Mouse (Mus musculus): ENCODE measurements around the gene Actn2. TPM values are rescaled to one million over a fixed set of nuclear protein-coding genes. Genes with fewer than 3 reads are reported as not detected.

The Actn2 gene
- 10 to 100 TPM; 15.2 to 19.4 TPM for total RNA-seq (2021)

DNA sequence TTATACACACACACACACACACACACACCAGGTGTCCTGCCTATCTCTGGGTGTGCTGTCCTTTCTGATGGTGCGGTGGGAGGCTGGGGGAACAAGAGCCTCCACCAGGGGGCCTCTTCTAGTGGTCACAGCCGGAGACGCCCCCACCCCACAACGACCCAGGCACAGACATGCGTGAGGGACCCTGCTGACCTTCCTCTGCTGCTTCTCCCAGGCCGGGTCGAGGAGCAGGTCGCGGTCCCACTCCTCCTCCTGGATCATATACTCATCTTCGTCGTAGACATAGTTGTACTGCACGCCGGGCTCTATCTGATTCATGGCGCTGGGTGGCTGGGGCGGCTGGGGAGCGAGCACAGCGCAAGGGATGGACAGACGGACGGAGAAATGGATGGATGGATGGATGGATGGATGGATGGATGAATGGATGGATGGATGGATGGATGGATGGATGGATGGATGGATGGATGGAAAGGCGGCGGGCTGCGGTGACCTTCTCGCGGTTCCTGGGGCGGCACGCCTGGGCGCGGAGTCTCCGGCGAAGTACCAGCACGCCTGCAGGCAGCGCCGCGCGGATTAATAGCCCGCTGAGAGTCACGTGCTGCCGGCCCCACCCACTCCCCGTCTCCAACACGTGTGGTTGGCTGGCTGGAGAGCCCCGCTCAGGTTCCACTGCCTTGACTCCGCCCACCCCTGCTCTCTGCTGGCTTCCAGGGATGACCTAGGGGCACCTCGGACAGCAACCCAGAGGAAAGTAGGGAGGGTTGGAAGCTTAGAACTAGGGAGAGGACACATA is at the start of gene Actn2:
Gene Actn2 (minus strand): TSS at position 578 of the 793 bp plus-strand sequence.
- peak; percentile 70 to 78 for DNase-seq (ENCODE audit: low spot score in 2 of 2)
- intact Hi-C loops (cut with DNase I), result loop anchor here (5.0 kb wide), 1 partner anchor 47 kb away; no protein-coding TSS in a partner anchor

DNA sequence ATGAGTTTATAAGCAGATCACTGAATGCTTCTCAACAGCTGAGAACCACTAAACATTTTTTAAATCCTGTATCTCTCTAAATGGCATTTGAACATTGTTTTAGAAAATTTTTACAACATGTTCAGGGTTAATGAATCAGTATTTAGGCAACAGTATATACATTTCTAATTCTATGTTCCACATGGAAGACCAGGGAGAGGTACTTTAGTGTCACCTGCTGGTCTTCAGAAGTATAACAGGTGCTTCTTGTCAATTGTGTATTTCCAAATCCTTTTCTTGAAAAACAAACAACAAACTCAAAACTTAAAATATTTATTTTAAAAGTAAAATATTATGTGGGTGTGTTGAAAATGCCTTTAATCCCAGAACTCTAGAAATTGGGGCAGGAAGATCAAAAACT is 45.7 kb upstream of the Actn2 start:
- intact Hi-C loops (cut with DNase I), result loop anchor here (1.0 to 5.0 kb wide), 3 partner anchors 44 to 175 kb away; partner anchors contain the start of gene Actn2
- no peak for DNase-seq (ENCODE audit: low spot score in 2 of 2)

DNA sequence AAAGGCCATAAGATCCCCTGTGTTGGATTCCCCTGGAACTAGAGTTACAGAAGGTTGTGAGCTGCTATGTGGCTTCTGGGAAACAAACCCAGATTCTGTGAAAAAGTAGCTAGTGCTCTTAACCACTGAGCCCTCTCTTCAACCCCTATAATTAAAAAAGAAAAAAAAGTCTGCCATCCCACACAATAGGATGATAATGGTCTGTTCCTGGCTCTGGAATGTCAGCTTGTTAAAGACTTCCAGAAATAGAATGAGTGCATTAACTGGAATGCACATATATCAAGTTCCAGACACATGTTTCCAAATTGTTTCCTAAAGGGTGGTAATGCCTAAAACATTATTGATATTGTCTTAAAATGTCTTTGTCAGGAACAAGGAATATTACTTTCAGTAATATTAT is 44.2 kb upstream of the Actn2 start:
- intact Hi-C loops (cut with DNase I), result loop anchor here (5.0 kb wide), 1 partner anchor 42 kb away; the partner anchor contains the start of gene Actn2
- no peak for DNase-seq (ENCODE audit: low spot score in 2 of 2)

DNA sequence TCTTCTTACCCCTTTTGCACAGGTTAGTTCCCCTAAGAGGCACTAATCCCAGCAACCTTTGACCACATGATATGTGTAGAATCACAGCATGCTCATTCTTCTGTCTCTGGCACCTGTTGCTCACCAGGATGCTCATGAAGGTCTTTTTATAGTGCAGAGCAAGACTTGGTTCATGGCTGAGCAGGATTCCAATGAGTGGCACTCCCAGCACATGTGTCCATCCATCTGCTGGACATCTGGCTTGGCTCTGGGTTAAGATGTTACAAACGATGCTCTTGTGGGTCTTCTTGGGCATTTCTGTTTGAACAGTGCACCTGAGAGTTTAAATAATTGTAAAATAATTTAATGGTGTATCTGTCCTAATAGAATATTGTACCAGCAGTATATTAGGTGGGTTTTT is 36.2 kb upstream of the Actn2 start:
- DNase-seq (ENCODE audit: low spot score in 2 of 2), result no peak
- intact Hi-C loops (cut with DNase I), result no loop called here

DNA sequence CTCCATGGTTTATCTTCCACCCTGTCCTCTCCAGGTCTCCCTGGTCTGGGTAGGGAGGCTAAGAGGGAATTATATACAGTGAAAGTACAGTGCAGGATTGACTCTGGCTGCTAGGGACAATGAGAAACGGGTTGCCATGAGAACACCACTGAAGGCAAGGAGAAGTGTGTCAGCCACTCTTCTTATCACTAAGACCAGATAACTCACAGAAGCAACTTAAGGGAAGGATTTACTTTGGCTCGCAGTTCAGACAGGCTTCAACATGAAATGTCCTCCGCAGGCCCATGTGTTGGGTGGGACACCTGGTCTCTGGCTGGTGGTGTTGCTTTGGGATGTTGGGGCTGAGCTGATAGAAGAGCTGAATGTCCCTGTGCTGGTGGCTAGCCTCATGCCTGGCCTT is 32.2 kb upstream of the Actn2 start:
- intact Hi-C loops (cut with DNase I), result no loop called here
- no peak for DNase-seq (ENCODE audit: low spot score in 2 of 2)

DNA sequence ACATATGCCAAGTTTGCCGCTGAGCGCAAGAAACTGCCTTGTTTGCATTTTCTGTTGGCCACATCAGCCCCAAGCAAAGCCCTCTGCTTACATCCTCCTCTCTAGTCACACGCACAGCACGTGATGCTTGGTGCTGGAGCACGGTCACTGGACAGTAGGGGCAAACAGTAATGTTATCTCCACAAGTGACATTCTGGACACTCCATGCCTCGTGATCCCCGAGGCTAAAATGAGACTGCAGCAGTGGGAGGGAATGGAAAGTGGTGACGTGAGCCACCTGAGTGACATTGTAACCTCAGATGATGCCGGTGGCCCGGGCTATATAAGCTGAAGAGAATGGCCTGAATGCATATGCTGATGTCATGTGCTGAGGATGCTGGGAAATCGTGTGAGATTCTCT is 29.4 kb upstream of the Actn2 start:
- no peak for DNase-seq (ENCODE audit: low spot score in 2 of 2)
- intact Hi-C loops (cut with DNase I), result no loop called here

DNA sequence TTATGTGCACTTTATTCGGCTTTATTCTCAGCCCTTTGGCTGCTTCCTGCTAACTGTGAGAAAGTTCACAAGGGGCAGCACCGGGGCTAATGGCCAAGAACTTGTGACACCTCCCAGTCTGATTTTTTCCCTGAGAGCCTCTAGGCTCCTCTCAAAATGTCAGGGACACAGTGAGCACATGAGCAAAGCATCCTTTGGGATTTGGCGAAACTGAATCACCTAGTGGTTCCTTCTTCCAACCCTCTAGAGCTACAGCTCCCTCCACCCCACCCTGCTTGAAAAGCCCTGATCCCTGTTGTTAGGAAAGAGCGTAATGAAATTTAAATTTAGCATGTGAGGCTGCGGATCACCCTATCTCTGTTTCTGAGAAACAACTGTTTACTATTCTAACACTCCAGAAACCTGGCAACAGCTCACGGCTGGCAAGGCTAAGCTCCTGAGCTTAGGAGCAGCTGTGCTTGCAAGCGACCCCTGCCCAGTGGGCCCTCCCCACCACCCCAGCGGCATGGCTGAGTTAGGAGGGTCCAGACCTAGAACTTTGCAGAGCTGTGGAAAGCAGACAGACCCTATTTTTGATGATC is 28.6 kb upstream of the Actn2 start:
- intact Hi-C loops (cut with DNase I), result no loop called here
- DNase-seq (ENCODE audit: low spot score in 2 of 2), result no peak

DNA sequence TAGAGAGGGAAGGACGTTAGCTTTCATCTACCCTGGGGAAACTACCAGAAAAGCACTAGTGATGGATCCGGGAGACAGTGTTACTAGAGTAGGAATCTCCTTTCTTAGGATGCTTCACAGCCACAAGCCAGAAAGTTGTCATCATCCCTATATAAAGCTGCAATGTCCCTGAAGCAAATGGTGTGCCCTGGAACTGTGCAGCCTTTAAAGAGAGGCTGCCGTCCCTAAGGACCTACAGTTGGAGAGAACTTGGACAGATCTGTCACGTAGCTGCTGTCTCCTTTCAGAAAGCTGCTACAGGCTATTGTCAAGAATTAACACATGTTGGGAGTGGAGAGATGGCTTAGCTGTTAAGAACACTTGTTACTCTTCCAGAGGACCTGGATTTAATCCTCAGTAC is 20.9 kb upstream of the Actn2 start:
- intact Hi-C loops (cut with DNase I), result no loop called here

DNA sequence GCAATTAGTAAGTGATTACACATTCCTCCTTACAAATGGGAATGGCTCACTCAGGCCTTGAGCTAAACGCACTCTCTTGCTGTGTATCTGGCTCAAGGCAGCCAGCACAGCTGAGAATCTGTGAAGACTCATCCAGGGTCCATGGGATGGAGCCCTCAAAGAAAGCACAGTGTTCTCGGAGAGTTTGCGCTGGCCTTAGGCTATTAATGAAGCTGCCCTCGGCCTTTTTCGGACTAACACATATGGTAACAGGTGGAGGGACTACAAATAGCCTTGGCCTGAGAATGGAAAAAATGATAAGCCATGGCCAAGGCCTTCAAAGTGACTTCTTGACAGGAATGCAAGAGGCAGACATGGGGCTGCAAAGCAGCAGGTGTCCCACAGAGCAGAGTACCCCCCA is 17.0 kb upstream of the Actn2 start:
- intact Hi-C loops (cut with DNase I), result no loop called here
- DNase-seq (ENCODE audit: low spot score in 2 of 2), result no peak

More for the DNA sequence above, 20.9 kb upstream of the Actn2 start:
- DNase-seq (ENCODE audit: low spot score in 2 of 2), result no peak

DNA sequence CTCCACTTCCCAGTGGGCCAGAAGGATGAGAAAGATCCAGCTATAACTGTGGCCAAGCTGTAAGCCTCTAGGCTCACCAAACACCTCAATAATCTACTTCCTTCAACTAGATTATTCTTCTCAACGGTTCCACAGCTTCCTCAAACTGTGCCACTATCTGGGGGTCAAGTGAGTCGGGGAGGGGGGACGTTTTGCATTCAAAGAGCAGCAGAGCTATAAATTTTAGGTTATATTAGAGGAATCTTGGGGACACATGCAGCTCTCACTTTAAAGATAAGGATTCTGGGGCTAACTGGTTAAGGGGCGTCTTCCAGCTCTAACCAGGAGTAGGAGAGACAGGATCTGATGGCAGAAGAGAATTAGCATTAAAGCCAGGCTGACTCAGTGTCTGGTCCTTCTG is 15.6 kb upstream of the Actn2 start:
- DNase-seq (ENCODE audit: low spot score in 2 of 2), result no peak
- intact Hi-C loops (cut with DNase I), result no loop called here

DNA sequence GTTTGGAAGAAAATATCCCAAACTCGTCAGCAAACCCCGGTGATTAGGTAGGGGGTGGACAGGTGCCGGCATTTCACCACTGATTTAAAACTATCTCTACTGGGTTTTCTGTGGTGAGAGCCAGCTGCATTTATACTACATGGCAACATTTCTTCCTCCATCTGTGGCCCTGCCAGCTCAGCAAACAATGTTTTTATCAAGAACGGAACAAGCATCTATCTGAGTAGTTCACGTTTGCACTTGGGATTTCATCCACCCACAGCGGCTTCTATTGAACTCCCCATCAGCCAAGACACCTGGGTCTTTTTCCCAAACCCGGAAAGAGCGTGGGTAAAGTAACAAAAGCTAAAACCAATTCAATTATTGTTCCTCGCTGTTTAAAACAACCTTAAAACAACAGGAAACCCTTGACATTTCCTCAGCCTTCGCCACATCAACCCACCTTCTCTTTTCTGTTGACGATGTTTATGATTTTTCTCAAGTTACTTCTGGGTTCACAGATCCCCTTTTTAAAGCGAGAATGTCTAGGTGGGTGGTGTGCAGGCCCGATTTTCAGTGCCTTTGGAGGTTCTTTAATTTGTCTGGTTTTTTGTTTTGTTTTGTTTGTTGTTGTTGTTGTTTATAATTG is 8.8 kb upstream of the Actn2 start:
- no peak for DNase-seq (ENCODE audit: low spot score in 2 of 2)
- intact Hi-C loops (cut with DNase I), result no loop called here

DNA sequence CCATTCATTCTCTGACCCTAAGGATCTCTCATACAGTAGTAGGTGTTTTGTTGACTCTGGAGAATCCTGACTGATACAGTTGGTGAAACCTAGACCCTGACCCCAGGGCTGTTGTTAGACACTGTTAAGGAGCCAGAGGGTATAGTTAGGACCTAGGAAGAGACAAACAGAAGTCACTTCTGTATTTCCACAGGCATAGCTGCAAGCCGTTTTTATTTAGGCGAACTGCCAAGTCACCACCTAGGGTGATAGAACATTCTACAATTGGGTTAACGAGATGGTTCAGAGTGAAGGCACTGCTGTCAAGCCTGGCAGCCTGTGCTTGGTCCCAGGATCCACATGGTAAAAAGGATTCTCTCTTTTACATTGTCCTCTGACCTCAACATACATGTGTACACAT is 6.3 kb upstream of the Actn2 start:
- intact Hi-C loops (cut with DNase I), result no loop called here
- no peak for DNase-seq (ENCODE audit: low spot score in 2 of 2)

DNA sequence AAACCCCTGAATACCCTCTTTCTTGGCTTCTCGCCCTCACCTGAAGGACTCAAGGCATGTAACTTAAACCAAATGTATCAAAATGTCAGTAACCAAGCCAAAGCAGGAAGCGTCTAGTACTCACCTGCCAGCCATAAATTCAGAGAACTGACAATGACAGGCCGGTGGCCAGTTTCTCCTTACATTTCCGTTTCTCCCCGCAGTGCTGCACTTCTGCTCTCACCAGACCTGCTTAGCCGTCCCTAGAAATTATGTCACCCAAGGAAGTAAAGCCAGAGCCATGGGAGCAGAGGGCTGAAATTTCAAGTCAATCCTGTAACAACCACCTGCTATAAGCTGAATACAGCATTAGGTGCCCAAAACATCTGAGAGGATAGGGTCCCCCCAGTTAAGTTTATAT is 887 bp upstream of the Actn2 start:
- intact Hi-C loops (cut with DNase I), result loop anchor here (5.0 kb wide), 1 partner anchor 46 kb away; no protein-coding TSS in a partner anchor
- DNase-seq (ENCODE audit: low spot score in 2 of 2), result no peak

DNA sequence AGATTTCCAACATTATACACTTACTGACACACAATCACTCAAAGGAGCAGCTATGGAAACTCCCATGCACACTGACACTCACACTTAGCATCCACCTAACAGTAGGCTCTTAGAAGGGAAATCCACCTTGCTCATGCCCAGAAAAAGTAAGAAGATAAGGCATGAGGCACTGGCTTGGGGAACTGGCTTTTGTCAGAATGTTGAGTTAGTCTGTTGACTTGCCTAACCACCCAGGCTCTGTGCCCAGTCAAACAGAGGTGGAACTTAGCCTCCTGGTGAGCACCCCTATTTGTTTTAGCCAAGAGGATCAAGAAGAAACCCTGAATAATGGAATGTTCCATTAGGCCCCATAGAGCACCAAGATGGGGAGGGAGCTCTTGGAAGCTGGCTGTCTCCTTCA is 1.1 kb downstream of the Actn2 start:
- no peak for DNase-seq (ENCODE audit: low spot score in 2 of 2)
- intact Hi-C loops (cut with DNase I), result no loop called here

DNA sequence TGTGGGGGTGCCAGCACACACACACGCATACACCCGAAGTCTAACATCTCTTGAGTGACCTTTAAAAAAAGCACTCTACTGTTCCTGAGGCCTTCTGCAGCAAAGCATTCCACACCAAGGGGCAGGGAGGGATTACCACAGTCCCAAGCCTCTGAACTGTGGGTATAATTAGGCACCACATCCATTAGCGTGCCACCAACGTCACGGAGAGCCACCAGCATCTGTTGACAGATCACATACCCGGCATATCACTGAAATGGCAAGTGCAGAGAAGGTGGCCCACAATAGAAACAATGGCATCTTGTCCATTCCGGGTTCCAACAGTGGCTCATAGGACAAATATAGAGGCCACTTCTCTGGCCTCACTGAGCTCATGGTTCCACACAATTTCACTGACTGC is 2.8 kb downstream of the Actn2 start:
- no peak for DNase-seq (ENCODE audit: low spot score in 2 of 2)
- intact Hi-C loops (cut with DNase I), result no loop called here

DNA sequence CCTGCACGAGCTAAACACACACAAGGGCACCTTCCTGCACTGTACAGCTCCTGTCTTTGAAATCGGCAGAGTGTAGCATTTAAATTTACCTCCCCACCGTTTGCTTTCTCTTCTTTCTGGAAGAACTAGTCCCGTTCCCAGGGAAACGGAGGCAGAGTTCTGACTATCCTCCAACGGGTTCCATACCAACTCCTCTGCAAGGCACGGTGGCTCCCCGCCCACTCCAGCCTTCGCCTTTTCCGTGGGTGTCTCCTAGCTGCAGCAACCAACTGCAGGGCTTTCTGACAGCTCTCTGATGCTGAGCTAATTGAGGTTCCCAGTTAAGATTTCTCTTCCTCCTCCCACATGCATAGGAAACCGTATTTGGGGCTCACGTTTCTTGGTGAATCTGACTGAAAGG is 6.5 kb downstream of the Actn2 start:
- DNase-seq (ENCODE audit: low spot score in 2 of 2), result peak; percentile 79 to 82

DNA sequence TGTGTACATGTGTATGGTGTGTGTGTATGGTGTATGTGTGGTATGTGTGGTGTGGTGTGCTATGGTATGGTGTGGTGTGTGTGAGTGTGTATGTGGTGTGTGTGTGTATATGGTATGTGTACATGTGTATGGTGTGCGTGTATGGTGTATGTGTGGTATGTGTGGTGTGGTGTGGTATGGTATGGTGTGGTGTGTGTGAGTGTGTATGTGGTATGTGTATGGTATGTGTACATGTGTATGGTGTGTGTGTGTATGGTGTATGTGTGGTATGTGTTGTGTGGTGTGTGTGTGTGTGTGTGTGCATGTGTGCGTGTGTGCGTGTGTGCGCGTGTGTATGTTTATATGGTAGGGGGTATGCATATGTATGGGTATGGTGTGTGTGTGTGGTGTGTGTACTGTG is 9.0 kb downstream of the Actn2 start:
- no peak for DNase-seq (ENCODE audit: low spot score in 2 of 2)
- intact Hi-C loops (cut with DNase I), result no loop called here

More for the DNA sequence above, 6.5 kb downstream of the Actn2 start:
- intact Hi-C loops (cut with DNase I), result no loop called here

DNA sequence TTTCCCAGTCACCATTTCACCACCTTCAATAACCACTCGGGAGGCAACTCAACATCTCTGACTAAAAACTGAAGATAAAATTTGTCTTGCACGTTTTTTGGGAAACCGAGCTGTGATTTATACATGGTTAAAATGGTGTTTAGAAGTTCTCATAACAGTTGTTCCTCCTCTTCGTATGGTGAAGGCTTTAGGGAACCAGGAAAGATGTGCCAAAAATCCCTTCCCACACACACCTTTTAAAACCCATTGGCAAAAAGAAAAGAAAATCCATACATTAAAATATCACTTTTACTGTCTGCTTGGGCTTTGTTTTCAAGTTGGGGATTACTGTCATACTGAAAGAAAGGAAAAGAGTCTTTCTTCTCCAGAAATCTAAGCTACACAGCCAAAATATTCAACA is 12.2 kb downstream of the Actn2 start:
- DNase-seq (ENCODE audit: low spot score in 2 of 2), result no peak
- intact Hi-C loops (cut with DNase I), result no loop called here

DNA sequence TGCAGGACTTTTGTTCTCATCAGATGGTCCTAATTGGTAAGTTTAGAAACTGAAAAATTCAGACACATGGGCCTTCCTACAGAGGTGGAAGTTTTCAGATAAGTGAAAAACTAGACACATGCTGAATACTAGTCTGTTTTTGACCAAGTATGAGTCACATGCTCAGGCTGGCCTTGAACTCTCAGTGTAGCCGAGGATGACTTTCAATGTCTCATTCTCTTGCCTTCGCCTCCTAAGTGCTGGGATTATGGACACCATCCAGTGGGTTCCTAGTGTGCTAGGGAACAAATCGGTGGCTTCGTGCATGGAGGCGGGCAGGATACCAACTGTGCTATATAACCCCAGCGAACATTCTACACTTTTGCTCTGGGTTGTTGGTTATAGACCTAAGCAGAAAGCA is 13.0 kb downstream of the Actn2 start:
- intact Hi-C loops (cut with DNase I), result no loop called here
- DNase-seq (ENCODE audit: low spot score in 2 of 2), result no peak

DNA sequence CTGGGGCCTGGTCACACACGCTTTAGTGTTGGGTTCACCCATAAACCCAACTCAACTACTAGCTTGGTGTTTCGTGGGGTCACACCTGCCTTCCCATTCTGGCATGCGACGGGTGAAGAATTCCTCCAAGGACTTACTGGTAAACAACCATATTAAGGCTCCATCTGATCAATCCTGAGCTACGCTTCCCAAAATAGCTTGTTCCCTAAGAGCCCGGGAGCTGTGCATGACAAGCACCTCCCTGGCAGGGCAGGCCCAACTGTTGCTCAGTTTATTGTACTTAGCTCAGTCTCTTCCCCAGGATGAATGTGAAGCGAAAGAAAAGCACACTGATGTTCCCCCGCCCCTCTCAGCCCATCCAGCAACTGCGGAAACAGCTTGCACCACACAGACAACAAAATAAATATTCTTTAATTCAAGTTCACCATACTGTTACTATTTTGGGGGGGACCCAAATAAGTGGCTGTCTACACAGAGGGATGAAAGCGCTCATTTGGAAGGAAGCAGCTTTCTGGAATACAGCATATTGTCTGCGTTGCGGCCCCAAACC is 17.4 kb downstream of the Actn2 start:
- intact Hi-C loops (cut with DNase I), result no loop called here
- no peak for DNase-seq (ENCODE audit: low spot score in 2 of 2)

DNA sequence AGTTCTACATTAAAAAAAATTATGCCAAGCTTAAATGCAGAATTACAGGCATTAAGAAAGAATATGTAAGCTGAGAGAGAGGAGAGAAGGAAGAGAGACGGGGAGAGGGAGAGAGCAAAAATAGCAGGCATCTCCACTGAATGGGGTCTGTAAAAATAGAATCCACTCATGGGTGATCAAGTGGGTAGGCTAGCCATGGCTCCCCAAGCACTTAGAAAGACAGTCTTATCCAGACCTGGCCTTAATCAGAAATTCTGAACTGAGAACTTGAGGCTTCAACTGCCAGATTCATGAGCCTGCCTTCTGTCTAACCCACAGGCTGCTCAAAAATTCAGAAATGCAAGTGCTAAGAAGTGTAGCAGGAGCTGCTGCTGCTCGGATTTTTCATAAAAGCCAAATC is 20.4 kb downstream of the Actn2 start:
- intact Hi-C loops (cut with DNase I), result no loop called here
- no peak for DNase-seq (ENCODE audit: low spot score in 2 of 2)

Measured in left cerebral cortex, postnatal 36 days (tissue).